Mouse (Mus musculus): ENCODE measurements at regions not wholly inside any gene's neighbourhood (a gene's known extent, or its start where the extent isn't known, plus 50 kb on each side); places are given as distances from the start of the nearest gene placed in this dataset.

DNA sequence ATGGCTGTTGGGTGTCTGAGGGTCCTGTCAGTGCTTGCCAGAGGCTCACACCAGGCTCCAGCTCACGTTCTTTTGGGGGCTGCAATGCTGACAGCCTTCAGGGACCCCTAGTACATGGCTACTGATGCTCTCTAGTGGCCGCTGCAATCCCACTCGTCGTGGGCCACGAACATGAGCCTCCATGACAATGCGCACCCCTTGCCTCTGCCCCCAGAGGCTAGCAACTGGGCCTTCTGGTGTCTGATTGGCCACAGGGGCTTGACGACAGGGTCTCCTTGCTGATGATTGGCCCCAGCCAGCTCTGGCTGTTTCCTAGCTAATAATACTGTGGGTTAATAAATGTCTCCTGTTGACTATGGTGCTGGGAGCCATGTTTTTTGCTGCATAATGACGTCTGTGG lies 61.1 kb downstream of the Rtl1 start:
- no peak for TF ChIP-seq GATA1 (IDR thresholded peaks at IDR 0.05; ENCODE audit: borderline replicate concordance, low read length)
- Histone ChIP-seq H3K4me3 (replicated peaks) (no peak overlapping the region), H3K27me3 (replicated peaks) (peaks cover 25% of the 10 kb centered on the region), H3K9me3 (peaks cover 56% of the 10 kb centered on the region), H3K36me3 (replicated peaks; ENCODE audit: low read length) (no peaks in the 10 kb centered on the region), H3K4me1 (peaks cover 9% of the 10 kb centered on the region)

DNA sequence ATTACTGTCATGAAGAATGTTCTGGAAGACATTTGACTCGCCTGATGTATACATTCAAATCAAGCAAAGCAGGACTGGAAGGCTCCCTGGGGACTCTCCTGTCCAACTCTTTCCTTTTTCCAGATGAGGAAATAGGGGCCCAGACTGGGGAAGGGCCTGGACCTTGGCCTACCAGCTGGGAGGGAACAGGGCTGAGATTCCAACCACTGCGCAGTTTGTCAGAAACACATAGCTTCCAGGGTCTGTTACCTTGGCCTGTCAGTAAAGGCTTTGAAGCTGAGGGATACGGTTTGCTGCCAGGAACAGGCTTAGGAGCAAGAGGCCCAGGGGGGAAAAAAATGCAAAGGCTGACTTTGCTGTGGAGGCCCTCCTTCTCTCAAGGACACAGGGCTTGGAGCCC lies 61.5 kb downstream of the Rtl1 start:
- Histone ChIP-seq H3K36me3 (replicated peaks; ENCODE audit: low read length) (no peaks in the 10 kb centered on the region), H3K4me3 (replicated peaks) (no peak overlapping the region), H3K27me3 (replicated peaks) (peaks cover 28% of the 10 kb centered on the region), H3K9me3 (peaks cover 56% of the 10 kb centered on the region), H3K4me1 (peaks cover 9% of the 10 kb centered on the region)
- TF ChIP-seq FLI1 (IDR thresholded peaks at IDR 0.05; ENCODE audit: low read length) (no peak), GATA1 (IDR thresholded peaks at IDR 0.05; ENCODE audit: borderline replicate concordance, low read length) (no peak)

DNA sequence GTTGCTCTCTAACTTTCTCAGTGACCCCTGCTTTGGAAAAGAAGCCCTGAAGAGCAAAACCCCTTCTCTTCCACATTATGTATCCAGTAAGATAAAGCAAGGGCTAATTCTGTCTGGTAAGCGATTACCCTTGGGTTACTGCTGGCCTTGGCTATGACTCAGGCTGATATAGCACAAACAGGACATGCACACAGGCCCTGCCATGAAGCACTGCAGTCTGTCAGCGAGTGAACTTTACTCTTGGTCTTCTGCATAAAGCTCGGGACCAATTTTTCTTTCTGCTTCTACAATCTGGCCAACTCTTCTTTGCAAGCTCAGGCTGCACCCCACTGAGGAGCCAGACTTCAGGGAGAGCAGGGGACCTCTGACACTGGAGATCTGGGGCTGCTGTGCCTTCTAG lies 63.6 kb downstream of the Rtl1 start:
- H3K9me3 ChIP-seq: peaks cover 45% of the 10 kb centered on the region
- H3K4me1 ChIP-seq: peaks cover 23% of the 10 kb centered on the region
- TF ChIP-seq GATA1 (IDR thresholded peaks at IDR 0.05; ENCODE audit: borderline replicate concordance, low read length) (no peak), FLI1 (IDR thresholded peaks at IDR 0.05; ENCODE audit: low read length) (no peak)
- H3K4me3 ChIP-seq (replicated peaks): peak overlapping the region; percentile 29
- peaks cover 46% of the 10 kb centered on the region for H3K27me3 ChIP-seq (replicated peaks)
- no peaks in the 10 kb centered on the region for H3K36me3 ChIP-seq (replicated peaks; ENCODE audit: low read length)

DNA sequence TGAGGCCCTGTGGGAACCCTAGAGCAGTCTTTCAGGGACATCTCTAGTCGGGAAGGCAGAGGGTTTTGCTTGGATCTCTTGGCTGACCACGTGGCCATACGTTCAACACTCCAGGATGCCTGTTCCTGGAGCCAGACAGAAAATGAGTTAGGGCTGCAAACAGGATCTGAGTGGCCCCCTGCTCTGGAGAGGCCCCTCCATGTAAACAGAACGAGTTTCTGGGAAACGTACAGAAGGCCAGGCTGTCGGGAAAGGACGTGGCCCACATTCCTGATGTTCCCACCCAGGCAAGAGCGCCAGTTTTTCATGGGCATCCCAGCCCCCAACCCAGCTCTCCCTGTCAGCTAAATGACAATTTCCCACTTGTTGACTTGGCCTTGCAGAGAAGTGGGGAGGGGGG lies 67.7 kb downstream of the Rtl1 start:
- Histone ChIP-seq H3K4me3 (replicated peaks) (no peak overlapping the region), H3K36me3 (replicated peaks; ENCODE audit: low read length) (peaks cover 3% of the 10 kb centered on the region), H3K27me3 (replicated peaks) (peaks cover 39% of the 10 kb centered on the region), H3K9me3 (peaks cover 37% of the 10 kb centered on the region), H3K4me1 (peaks cover 39% of the 10 kb centered on the region)
- TF ChIP-seq GATA1 (IDR thresholded peaks at IDR 0.05; ENCODE audit: borderline replicate concordance, low read length): no peak
- TF ChIP-seq FLI1 (IDR thresholded peaks at IDR 0.05; ENCODE audit: low read length): no peak

DNA sequence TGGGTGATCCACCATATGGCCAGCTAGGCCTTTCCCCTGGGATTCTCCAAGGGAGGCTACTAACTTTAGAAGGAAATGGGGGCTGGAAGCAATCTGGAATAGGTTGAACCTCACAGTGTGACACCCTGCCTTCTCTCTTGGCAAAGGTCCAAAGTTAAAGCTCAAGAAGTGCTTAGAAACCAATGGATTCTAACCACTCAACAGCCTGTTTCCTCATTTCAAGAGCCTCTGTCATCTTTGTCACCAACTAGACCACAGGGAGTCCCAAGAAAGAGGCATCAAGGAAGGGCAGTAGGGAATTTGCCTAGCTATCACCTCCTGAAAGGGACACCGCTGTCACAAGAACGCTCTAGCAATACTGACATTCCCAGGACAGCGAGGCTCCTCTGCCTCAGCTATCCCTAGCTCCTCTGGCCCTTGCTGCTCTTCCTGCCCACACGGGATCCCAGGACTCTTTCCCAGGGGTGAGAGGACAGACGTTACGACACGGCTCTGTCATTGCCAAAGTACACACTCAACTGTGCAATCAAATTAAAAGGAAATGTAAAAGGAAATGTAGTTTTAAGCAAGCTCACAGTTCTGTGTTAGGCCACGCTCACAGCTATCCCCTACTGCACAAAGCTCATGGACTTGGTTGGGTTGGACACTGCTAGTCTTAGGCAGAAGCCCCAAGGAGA lies 68.6 kb downstream of the Rtl1 start:
- H3K9me3 ChIP-seq: peaks cover 37% of the 10 kb centered on the region
- no peak for TF ChIP-seq FLI1 (IDR thresholded peaks at IDR 0.05; ENCODE audit: low read length)
- TF ChIP-seq GATA1 (IDR thresholded peaks at IDR 0.05; ENCODE audit: borderline replicate concordance, low read length): no peak

DNA sequence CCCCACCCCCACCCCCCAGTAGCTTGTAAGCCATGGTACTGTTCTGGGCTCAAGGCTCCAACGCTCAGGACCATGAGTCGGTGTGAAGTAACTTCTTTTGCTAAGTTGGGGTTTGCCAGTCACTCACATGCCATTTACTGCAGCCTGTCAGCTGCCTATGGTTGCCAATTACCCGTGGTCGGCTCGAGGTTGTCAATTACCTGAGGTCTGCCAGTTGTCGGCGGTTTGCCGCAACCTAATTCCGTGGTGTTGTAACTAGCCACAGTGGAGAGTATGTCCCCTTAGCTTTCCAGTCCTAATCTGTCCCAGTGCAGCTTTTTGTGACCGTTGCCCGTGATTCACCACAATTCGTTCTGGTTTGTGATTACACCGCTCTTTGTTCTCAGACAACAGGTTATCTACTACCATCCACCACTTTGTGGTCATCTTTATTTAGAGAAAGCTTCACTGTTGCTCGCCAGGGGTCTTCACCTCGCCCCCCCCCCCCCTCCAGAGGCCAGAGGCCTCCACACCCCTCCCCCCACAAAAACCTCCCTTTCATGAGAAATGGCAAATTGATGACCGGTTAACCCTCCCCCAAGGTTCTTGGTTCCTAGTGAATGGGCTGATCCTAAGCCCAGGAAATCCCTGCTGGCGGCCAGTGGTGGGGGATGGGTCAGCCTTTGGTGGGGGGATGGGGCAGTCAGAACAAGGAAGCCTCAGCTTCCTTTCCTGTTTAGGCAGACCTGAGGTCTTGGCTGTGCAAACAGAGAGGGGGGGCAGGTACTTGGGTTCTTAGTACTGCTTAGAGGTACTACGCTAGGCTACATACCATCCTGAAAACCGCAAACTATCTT lies 69.7 kb downstream of the Rtl1 start:
- peaks cover 43% of the 10 kb centered on the region for H3K27me3 ChIP-seq (replicated peaks)
- no peak overlapping the region for H3K4me3 ChIP-seq (replicated peaks)
- peaks cover 45% of the 10 kb centered on the region for H3K9me3 ChIP-seq
- peaks cover 30% of the 10 kb centered on the region for H3K4me1 ChIP-seq
- peaks cover 3% of the 10 kb centered on the region for H3K36me3 ChIP-seq (replicated peaks; ENCODE audit: low read length)
- no peak for TF ChIP-seq GATA1 (IDR thresholded peaks at IDR 0.05; ENCODE audit: borderline replicate concordance, low read length)
- TF ChIP-seq FLI1 (IDR thresholded peaks at IDR 0.05; ENCODE audit: low read length): no peak

More for the DNA sequence above, 68.6 kb downstream of the Rtl1 start:
- H3K4me3 ChIP-seq (replicated peaks): peak overlapping the region; percentile 65
- peaks cover 30% of the 10 kb centered on the region for H3K4me1 ChIP-seq
- peaks cover 3% of the 10 kb centered on the region for H3K36me3 ChIP-seq (replicated peaks; ENCODE audit: low read length)
- H3K27me3 ChIP-seq (replicated peaks): peaks cover 41% of the 10 kb centered on the region

DNA sequence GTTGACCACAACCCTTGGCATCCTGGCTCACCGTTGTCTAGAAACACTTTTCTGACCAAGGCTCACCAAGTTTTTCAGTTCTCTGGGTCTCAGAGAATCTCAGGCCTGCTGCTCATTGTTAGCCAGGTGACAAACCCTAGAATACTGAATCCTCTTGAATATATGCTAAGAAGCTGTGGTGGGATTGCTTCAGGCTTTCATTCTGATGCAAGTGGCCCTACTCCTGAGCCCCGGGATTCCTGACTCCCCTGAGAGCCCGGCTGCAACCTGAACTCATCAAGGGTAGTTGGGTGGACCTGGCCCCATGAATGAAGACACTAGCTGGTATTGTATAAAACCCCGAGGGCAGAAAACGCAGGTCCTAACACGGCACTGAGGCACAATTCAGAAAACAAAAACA lies 70.6 kb downstream of the Rtl1 start:
- H3K9me3 ChIP-seq: peaks cover 45% of the 10 kb centered on the region
- H3K4me3 ChIP-seq (replicated peaks): no peak overlapping the region
- H3K36me3 ChIP-seq (replicated peaks; ENCODE audit: low read length): peaks cover 3% of the 10 kb centered on the region
- H3K4me1 ChIP-seq: peaks cover 30% of the 10 kb centered on the region
- TF ChIP-seq GATA1 (IDR thresholded peaks at IDR 0.05; ENCODE audit: borderline replicate concordance, low read length) (no peak), FLI1 (IDR thresholded peaks at IDR 0.05; ENCODE audit: low read length) (no peak)
- H3K27me3 ChIP-seq (replicated peaks): peaks cover 40% of the 10 kb centered on the region

DNA sequence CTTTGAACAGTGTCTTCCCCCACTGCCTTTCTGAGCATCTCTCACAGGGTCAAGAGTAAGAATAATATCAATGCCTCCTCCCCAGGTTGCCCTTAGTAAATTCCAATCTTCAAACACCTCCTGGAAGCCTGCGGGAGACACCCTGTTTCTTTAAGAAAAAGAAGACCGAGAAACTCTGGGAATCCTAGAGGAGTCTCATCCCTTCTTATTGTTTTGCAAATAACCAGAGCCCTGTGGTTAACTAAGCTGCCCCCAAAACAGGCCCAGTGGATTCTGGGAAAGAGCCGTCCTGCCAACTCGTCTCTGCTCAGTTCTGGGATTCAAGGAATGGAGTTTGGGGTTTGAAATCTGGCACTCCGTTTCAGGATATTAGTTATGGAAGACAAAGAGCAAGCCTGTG lies 71.2 kb downstream of the Rtl1 start:
- Histone ChIP-seq H3K4me1 (peaks cover 30% of the 10 kb centered on the region), H3K36me3 (replicated peaks; ENCODE audit: low read length) (peaks cover 3% of the 10 kb centered on the region), H3K27me3 (replicated peaks) (peaks cover 39% of the 10 kb centered on the region), H3K9me3 (peaks cover 45% of the 10 kb centered on the region), H3K4me3 (replicated peaks) (no peak overlapping the region)
- TF ChIP-seq FLI1 (IDR thresholded peaks at IDR 0.05; ENCODE audit: low read length): no peak
- TF ChIP-seq GATA1 (IDR thresholded peaks at IDR 0.05; ENCODE audit: borderline replicate concordance, low read length): no peak

DNA sequence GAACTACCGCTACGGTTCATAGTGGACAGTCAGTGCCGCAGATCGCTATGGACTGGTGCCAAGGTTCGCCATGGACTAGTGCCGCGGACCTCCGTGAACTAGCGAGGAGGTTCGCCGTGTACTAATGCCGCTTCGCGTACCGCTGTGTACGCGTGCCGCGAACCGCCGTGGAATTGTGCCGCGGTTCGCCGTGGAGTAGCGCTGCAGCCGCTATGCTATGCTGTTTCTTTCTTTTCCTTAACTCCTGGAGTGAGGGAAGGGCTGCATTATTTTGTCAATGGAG lies 71.9 kb downstream of the Rtl1 start:
- peak overlapping the region; percentile 62 for H3K4me3 ChIP-seq (replicated peaks)
- peaks cover 32% of the 10 kb centered on the region for H3K27me3 ChIP-seq (replicated peaks)
- TF ChIP-seq FLI1 (IDR thresholded peaks at IDR 0.05; ENCODE audit: low read length): no peak
- TF ChIP-seq GATA1 (IDR thresholded peaks at IDR 0.05; ENCODE audit: borderline replicate concordance, low read length): no peak
- H3K4me1 ChIP-seq: peaks cover 30% of the 10 kb centered on the region
- peaks cover 45% of the 10 kb centered on the region for H3K9me3 ChIP-seq
- peaks cover 3% of the 10 kb centered on the region for H3K36me3 ChIP-seq (replicated peaks; ENCODE audit: low read length)

Measured in megakaryocyte, embryonic 14.5 days (primary cell).